Mouse (Mus musculus) C2C12 (cell line): ENCODE data around the gene Grk3. TPM values are rescaled to one million over a fixed set of nuclear protein-coding genes. Genes with fewer than 3 reads are reported as not detected.

ENCODE experiments used
- H3K27me3 ChIP-seq: one replicate; pipeline ENCODE4 v1.6.1; 2011; ENCODE audit not compliant: control insufficient read depth, insufficient read depth, insufficient read length
- H3K36me3 ChIP-seq: one replicate; pipeline ENCODE4 v1.6.1; 2011; ENCODE audit not compliant: control insufficient read depth, insufficient read depth
- H3K4me3 ChIP-seq: one replicate; pipeline ENCODE4 v1.5.1; 2011; ENCODE audit warnings: mild to moderate bottlenecking, control low read depth; ENCODE audit not compliant: poor library complexity, insufficient read depth, severe bottlenecking
- H3K79me2 ChIP-seq: one replicate; pipeline ENCODE4 v1.6.1; 2011; ENCODE audit not compliant: control insufficient read depth, insufficient read depth
- H3K79me3 ChIP-seq: one replicate; pipeline ENCODE4 v1.6.1; 2011; ENCODE audit warnings: low read depth, control low read depth
- H3ac ChIP-seq: one replicate; pipeline ENCODE3; 2011; ENCODE audit warnings: low read depth; ENCODE audit not compliant: control insufficient read depth, insufficient read length
- CEBPB ChIP-seq: IDR thresholded peaks from one replicate; pipeline ENCODE4 v1.6.1; 2011; ENCODE audit warnings: low read depth, mild to moderate bottlenecking, control low read depth, moderate library complexity
- CTCF ChIP-seq: IDR thresholded peaks from one replicate; pipeline ENCODE4 v1.5.1; 2011; ENCODE audit not compliant: control insufficient read depth, insufficient read depth, insufficient read length
- FOSL1 ChIP-seq: IDR thresholded peaks from one replicate; pipeline ENCODE4 v1.8.0; 2011; ENCODE audit warnings: mild to moderate bottlenecking, low read length; ENCODE audit not compliant: poor library complexity, insufficient read depth, severe bottlenecking
- MAX ChIP-seq: IDR thresholded peaks from one replicate; pipeline ENCODE4 v1.6.1; 2011; ENCODE audit warnings: mild to moderate bottlenecking, control low read depth
- MYOD1 ChIP-seq: IDR thresholded peaks from one replicate; pipeline ENCODE4 v1.6.1; 2011; ENCODE audit warnings: low read depth; ENCODE audit not compliant: control insufficient read depth, insufficient read length
- MYOG ChIP-seq: IDR thresholded peaks from one replicate; pipeline ENCODE4 v1.6.1; 2011; ENCODE audit not compliant: control insufficient read depth, insufficient read length; ENCODE audit errors: extremely low read depth
- USF1 ChIP-seq: IDR thresholded peaks from one replicate; pipeline ENCODE4 v1.6.1; 2011; ENCODE audit warnings: low read depth, mild to moderate bottlenecking, control low read depth, moderate library complexity
- polyA plus RNA-seq: library from polyadenylated mRNA; unstranded; fragments of >200 nt; fragmentation: generic; extraction: Trizol; gene quantifications from one replicate; pipeline ENCODE4 v1.2.1, GENCODE M21; 2012; ENCODE audit warnings: missing spikeins

The Grk3 gene
- polyA plus RNA-seq, 1 experiment = not detected

- TF ChIP-seq FOSL1 = no peak
Measured at GRCm38 (mm10) chr5:113043531-113043930, 27.9 kb upstream of the Grk3 start.

DNA sequence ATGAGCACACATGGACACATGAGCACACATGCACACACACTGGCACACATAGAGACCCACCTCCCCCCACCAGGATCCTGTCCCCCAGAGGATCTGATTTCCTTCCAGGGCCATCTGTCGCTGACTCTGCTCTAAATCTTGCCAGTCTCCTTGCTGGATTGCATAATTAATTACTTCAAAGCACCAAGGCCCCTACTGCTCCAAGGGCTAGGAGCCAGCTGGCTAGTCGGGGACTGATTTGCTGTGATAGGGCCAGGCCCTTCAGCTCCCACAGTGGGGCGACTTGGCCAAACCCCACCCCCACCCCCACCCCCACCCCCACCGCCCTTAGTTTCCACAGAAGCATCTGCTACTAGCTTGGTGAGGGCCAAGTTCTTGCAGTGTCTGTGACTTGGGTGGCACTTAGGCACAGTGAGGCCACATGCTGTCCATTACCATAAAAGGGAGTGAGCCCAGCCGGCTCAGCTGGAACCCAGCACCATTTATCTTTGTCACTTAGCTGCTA lies 26.0 kb upstream of the Grk3 start:
- no peak overlapping the region for H3K4me3 ChIP-seq
- H3K27me3 ChIP-seq = peaks cover 6% of the 10 kb centered on the region
- no peaks in the 10 kb centered on the region for H3K36me3 ChIP-seq
- H3ac ChIP-seq = no peak overlapping the region
- no peaks in the 10 kb centered on the region for H3K79me3 ChIP-seq
- no peaks in the 10 kb centered on the region for H3K79me2 ChIP-seq
- TF ChIP-seq MYOD1 = no peak
- no peak for TF ChIP-seq CTCF
- no peak for TF ChIP-seq MAX
- no peak for TF ChIP-seq MYOG
- TF ChIP-seq CEBPB = no peak
- no peak for TF ChIP-seq FOSL1
- no peak for TF ChIP-seq USF1

More at GRCm38 (mm10) chr5:113043531-113043930, 27.9 kb upstream of the Grk3 start:
- H3K4me3 ChIP-seq = no peak overlapping the region
- H3ac ChIP-seq = no peak overlapping the region
- peaks cover 6% of the 10 kb centered on the region for H3K27me3 ChIP-seq
- no peaks in the 10 kb centered on the region for H3K79me2 ChIP-seq
- no peaks in the 10 kb centered on the region for H3K36me3 ChIP-seq
- H3K79me3 ChIP-seq = no peaks in the 10 kb centered on the region

GRCm38 (mm10) chr5:113040776-113041175 lies 25.2 kb upstream of the Grk3 start:
- no peaks in the 10 kb centered on the region for H3K79me3 ChIP-seq
- no peaks in the 10 kb centered on the region for H3K79me2 ChIP-seq

DNA sequence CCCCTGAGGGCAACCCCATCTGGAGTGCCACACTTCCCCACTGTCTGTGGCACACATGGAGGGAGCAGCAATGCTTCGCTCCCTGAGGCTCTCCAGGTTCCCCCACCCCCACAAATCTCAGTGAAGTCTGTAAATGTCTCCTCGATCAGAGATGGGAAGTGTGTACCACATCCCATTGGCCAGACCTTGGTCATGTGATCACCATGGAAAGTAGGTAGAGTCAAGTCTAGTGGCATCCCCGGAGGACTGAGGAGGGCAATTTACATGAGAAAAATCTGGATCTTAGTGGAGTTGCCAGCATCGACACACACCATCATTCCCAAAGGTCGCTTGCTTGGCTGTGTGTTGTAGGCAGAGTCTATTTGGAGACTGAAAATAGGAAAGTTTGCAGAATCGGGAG lies 23.0 kb upstream of the Grk3 start:
- TF ChIP-seq USF1 = no peak
- no peak for TF ChIP-seq MYOD1
- TF ChIP-seq CTCF = no peak
- TF ChIP-seq FOSL1 = no peak
- no peak for TF ChIP-seq MYOG
- TF ChIP-seq CEBPB = no peak
- TF ChIP-seq MAX = no peak
- H3K36me3 ChIP-seq = no peaks in the 10 kb centered on the region
- peaks cover 4% of the 10 kb centered on the region for H3K27me3 ChIP-seq
- no peaks in the 10 kb centered on the region for H3K79me3 ChIP-seq
- H3ac ChIP-seq = no peak overlapping the region
- no peaks in the 10 kb centered on the region for H3K79me2 ChIP-seq
- no peak overlapping the region for H3K4me3 ChIP-seq

More at GRCm38 (mm10) chr5:113040776-113041175, 25.2 kb upstream of the Grk3 start:
- no peak overlapping the region for H3ac ChIP-seq
- no peak for TF ChIP-seq MYOG
- no peak for TF ChIP-seq MAX
- no peak for TF ChIP-seq USF1
- TF ChIP-seq CEBPB = no peak
- TF ChIP-seq MYOD1 = no peak
- TF ChIP-seq FOSL1 = no peak
- TF ChIP-seq CTCF = no peak
- H3K4me3 ChIP-seq = no peak overlapping the region
- no peaks in the 10 kb centered on the region for H3K36me3 ChIP-seq
- peaks cover 6% of the 10 kb centered on the region for H3K27me3 ChIP-seq

DNA sequence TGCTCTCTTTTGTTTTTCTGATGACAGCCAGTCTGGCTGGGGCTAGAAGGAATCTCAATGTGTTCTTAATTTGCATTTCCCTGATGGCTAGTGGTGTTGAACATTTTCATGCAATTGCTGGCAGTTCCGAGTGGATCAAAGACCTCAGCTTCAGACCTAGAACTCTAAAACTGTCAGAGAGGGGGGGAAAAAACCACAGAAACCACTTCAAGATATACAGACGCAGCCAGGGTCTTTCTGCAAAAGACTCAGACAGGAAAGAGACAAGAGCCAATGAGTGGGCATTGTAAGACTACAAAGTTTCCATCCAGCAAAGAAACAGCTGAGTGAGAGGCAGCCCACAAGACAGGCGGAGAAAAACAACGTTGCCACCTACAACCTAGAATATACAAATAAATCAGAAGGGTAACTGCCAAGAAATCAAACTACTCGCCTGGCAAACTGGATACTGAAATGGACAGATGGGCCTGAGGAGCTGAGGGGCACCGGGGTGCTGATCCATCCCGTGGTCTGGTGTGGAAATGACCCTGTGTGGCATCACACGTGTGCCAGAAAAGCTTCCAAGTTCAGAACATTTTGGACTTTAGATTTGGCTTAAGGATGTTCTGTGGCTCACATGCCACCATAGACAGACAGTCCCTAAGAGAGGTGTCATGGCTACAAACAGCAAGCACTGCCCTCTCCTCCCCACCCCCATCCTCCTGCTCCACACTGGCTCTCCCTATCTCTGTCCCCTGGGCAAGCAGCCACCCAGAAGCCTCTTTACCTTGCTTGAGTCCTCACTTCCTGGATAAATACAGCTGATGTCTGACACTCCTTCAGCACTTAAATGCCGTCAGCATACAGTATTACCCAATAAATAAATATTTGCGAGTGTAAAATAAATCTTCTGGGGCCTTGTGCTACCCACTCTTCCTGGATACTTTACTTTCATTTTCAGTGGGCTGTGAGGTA lies 19.8 kb upstream of the Grk3 start:
- Histone ChIP-seq H3K27me3 (no peaks in the 10 kb centered on the region), H3K79me3 (no peaks in the 10 kb centered on the region), H3K36me3 (no peaks in the 10 kb centered on the region), H3K4me3 (no peak overlapping the region), H3K79me2 (no peaks in the 10 kb centered on the region), H3ac (no peak overlapping the region)
- TF ChIP-seq FOSL1 (no peak), CTCF (no peak), MAX (no peak), MYOG (no peak), CEBPB (no peak)

- Histone ChIP-seq H3K4me3 (no peak overlapping the region), H3K27me3 (no peaks in the 10 kb centered on the region), H3ac (no peak overlapping the region), H3K79me2 (no peaks in the 10 kb centered on the region), H3K36me3 (no peaks in the 10 kb centered on the region), H3K79me3 (no peaks in the 10 kb centered on the region)
- no peak for TF ChIP-seq MYOG
- TF ChIP-seq FOSL1 = no peak
Measured at GRCm38 (mm10) chr5:113031201-113031754, 15.7 kb upstream of the Grk3 start.
